In genomic region chr9:111270606-111271005, GRCm38 (mm10) we compare ENCODE assay signal across 8 mouse cellular contexts. TPM values are rescaled to one million over a fixed set of nuclear protein-coding genes. Genes with fewer than 3 reads are reported as not detected.
DNase-seq lines count a peak whose midpoint lies in the region; ATAC-seq and TF ChIP-seq lines count a peak whose summit lies in the region.

No protein-coding gene starts in this region.

- peak overlapping the region; percentile 70 for H3K4me2 ChIP-seq in embryonic facial prominence, embryonic 13.5 days
- peak overlapping the region; percentile 69 for H3K4me2 ChIP-seq in intestine, embryonic 16.5 days (ENCODE audit: low read depth, low read length)
- H3K4me2 ChIP-seq in neural tube, embryonic 13.5 days, result peak overlapping the region; percentile 66

- peak overlapping the region; percentile 88 for H3K27ac ChIP-seq in left cerebral cortex, adult 2 months
- H3K27ac ChIP-seq in embryonic facial prominence, embryonic 13.5 days, result peak overlapping the region; percentile 97
- peak overlapping the region; percentile 96 for H3K27ac ChIP-seq in intestine, embryonic 16.5 days (ENCODE audit: low read length)
- H3K27ac ChIP-seq in neural tube, embryonic 13.5 days (replicated peaks), result peak overlapping the region; percentile 94

- no peaks in the 10 kb centered on the region for H3K27me3 ChIP-seq in embryonic facial prominence, embryonic 13.5 days
- H3K27me3 ChIP-seq in intestine, embryonic 16.5 days (replicated peaks; ENCODE audit: control insufficient read depth, insufficient read depth, low read length), result no peaks in the 10 kb centered on the region
- no peaks in the 10 kb centered on the region for H3K27me3 ChIP-seq in neural tube, embryonic 13.5 days

- H3K9me3 ChIP-seq in embryonic facial prominence, embryonic 13.5 days, result no peaks in the 10 kb centered on the region
- H3K9me3 ChIP-seq in intestine, embryonic 16.5 days (ENCODE audit: control insufficient read depth, low read length), result no peaks in the 10 kb centered on the region
- no peaks in the 10 kb centered on the region for H3K9me3 ChIP-seq in neural tube, embryonic 13.5 days

- peaks cover 29% of the 10 kb centered on the region for H3K4me1 ChIP-seq in embryonic facial prominence, embryonic 13.5 days
- H3K4me1 ChIP-seq in intestine, embryonic 16.5 days (ENCODE audit: control insufficient read depth, insufficient read depth, low read length), result peaks cover 20% of the 10 kb centered on the region
- peaks cover 42% of the 10 kb centered on the region for H3K4me1 ChIP-seq in neural tube, embryonic 13.5 days (replicated peaks)

- WGBS in embryonic facial prominence, embryonic 13.5 days, result 15% methylated on average over 5 of the region's 5 CpGs
- WGBS in intestine, embryonic 16.5 days, result 11% methylated on average over 5 of the region's 5 CpGs
- 8% methylated on average over 5 of the region's 5 CpGs for WGBS in neural tube, embryonic 13.5 days

- H3K36me3 ChIP-seq in embryonic facial prominence, embryonic 13.5 days, result peaks cover 29% of the 10 kb centered on the region
- H3K36me3 ChIP-seq in intestine, embryonic 16.5 days (ENCODE audit: control insufficient read depth, insufficient read depth, low read length), result no peaks in the 10 kb centered on the region
- peaks cover 18% of the 10 kb centered on the region; the same call in 1 of the 2 replicates for H3K36me3 ChIP-seq in neural tube, embryonic 13.5 days

- peak overlapping the region; percentile 83 for H3K9ac ChIP-seq in embryonic facial prominence, embryonic 13.5 days
- H3K9ac ChIP-seq in intestine, embryonic 16.5 days (ENCODE audit: low read depth, low read length), result peak overlapping the region; percentile 88
- H3K9ac ChIP-seq in neural tube, embryonic 13.5 days, result peak overlapping the region; percentile 79

- peak overlapping the region; percentile 81 for H3K4me3 ChIP-seq in left cerebral cortex, adult 2 months
- peak overlapping the region; percentile 94 for H3K4me3 ChIP-seq in embryonic facial prominence, embryonic 13.5 days
- peak overlapping the region; percentile 93 for H3K4me3 ChIP-seq in intestine, embryonic 16.5 days (ENCODE audit: low read length)
- H3K4me3 ChIP-seq in neural tube, embryonic 13.5 days, result peak overlapping the region; percentile 79

- no peak for ATAC-seq in embryonic facial prominence, embryonic 13.5 days (ENCODE audit: insufficient number of reproducible peaks, insufficient read depth, low FRiP score, low TSS enrichment, low read depth)
- ATAC-seq in intestine, embryonic 16.5 days, result no peak
- no peak for ATAC-seq in neural tube, embryonic 13.5 days (ENCODE audit: low read depth)

- intact Hi-C loops in left cerebral cortex, adult 2 months (cut with DNase I), result no loop called here
- intact Hi-C loops in left cerebral cortex, postnatal 25 days (cut with DNase I), result loop anchor here (10.0 kb wide), 1 partner anchor 276 kb away; the partner anchor contains the start of gene Rtp3

- DNase-seq in left cerebral cortex, adult 2 months (ENCODE audit: extremely low spot score in 1 of 2, low spot score in 2 of 2), result no peak
- no peak for DNase-seq in left cerebral cortex, postnatal 25 days (ENCODE audit: low spot score in 2 of 2)
- DNase-seq in right cerebral cortex, postnatal 14 days, result no peak
- DNase-seq in frontal cortex, postnatal 14 days (ENCODE audit: low spot score in 2 of 2), result no peak
- DNase-seq in thymus, postnatal 14 days, result no peak

- no peak for TF ChIP-seq CTCF in left cerebral cortex, adult 2 months (IDR thresholded peaks at IDR 0.05)

RNA-seq across cellular contexts. Expression of gene Mlh1, which starts 1.0 kb away (rescaled TPM):
- total RNA-seq in left cerebral cortex, adult 2 months (2021), result 10 to 100 TPM; 12.3 to 18.1 TPM
- total RNA-seq in left cerebral cortex, postnatal 25 days (2021), result 10 to 100 TPM; 15.2 to 15.6 TPM
- polyA plus RNA-seq in embryonic facial prominence, embryonic 13.5 days (2015; fragmentation: Nextera tagmentation; extraction: Ambion mirVana), result 35.3 and 39.1 TPM in 2 replicates
- polyA plus RNA-seq in intestine, embryonic 16.5 days (2015; fragmentation: Nextera tagmentation; extraction: Ambion mirVana), result 41.7 and 43.3 TPM in 2 replicates
- 24.9 and 26.5 TPM in 2 replicates for polyA plus RNA-seq in neural tube, embryonic 13.5 days (2015; fragmentation: Nextera tagmentation; extraction: Ambion mirVana)

RNA-seq across cellular contexts. Expression of gene Epm2aip1, which starts 1.1 kb away (rescaled TPM):
- total RNA-seq in left cerebral cortex, adult 2 months (2021), result 10 to 100 TPM; 79.7 to 81.8 TPM
- 10 to 100 TPM; 80.4 to 81.6 TPM for total RNA-seq in left cerebral cortex, postnatal 25 days (2021)
- polyA plus RNA-seq in embryonic facial prominence, embryonic 13.5 days (2015; fragmentation: Nextera tagmentation; extraction: Ambion mirVana), result 32.0 and 37.2 TPM in 2 replicates
- 16.2 and 17.6 TPM in 2 replicates for polyA plus RNA-seq in intestine, embryonic 16.5 days (2015; fragmentation: Nextera tagmentation; extraction: Ambion mirVana)
- 39.3 and 43.9 TPM in 2 replicates for polyA plus RNA-seq in neural tube, embryonic 13.5 days (2015; fragmentation: Nextera tagmentation; extraction: Ambion mirVana)

RNA-seq across cellular contexts. Expression of gene Trank1, which starts 40.9 kb away (rescaled TPM):
- total RNA-seq in left cerebral cortex, adult 2 months (2021), result 100 to 1,000 TPM; 308 to 309 TPM
- total RNA-seq in left cerebral cortex, postnatal 25 days (2021), result 100 to 1,000 TPM; 245 to 294 TPM
- polyA plus RNA-seq in embryonic facial prominence, embryonic 13.5 days (2015; fragmentation: Nextera tagmentation; extraction: Ambion mirVana), result 0.44 and 0.49 TPM in 2 replicates
- 0.22 and 0.23 TPM in 2 replicates for polyA plus RNA-seq in intestine, embryonic 16.5 days (2015; fragmentation: Nextera tagmentation; extraction: Ambion mirVana)
- 1.9 and 2.9 TPM in 2 replicates for polyA plus RNA-seq in neural tube, embryonic 13.5 days (2015; fragmentation: Nextera tagmentation; extraction: Ambion mirVana)
